Mouse (Mus musculus) C2C12 (cell line): ENCODE measurements around the gene Tgm7.

ENCODE experiments used
- CTCF ChIP-seq: IDR thresholded peaks from one replicate; pipeline ENCODE4 v1.5.1; 2011; ENCODE audit not compliant: control insufficient read depth, insufficient read depth, insufficient read length
- FOSL1 ChIP-seq: IDR thresholded peaks from one replicate; pipeline ENCODE4 v1.8.0; 2011; ENCODE audit warnings: mild to moderate bottlenecking, low read length; ENCODE audit not compliant: poor library complexity, insufficient read depth, severe bottlenecking
- MYOD1 ChIP-seq: IDR thresholded peaks from one replicate; pipeline ENCODE4 v1.6.1; 2011; ENCODE audit warnings: low read depth; ENCODE audit not compliant: control insufficient read depth, insufficient read length

DNA sequence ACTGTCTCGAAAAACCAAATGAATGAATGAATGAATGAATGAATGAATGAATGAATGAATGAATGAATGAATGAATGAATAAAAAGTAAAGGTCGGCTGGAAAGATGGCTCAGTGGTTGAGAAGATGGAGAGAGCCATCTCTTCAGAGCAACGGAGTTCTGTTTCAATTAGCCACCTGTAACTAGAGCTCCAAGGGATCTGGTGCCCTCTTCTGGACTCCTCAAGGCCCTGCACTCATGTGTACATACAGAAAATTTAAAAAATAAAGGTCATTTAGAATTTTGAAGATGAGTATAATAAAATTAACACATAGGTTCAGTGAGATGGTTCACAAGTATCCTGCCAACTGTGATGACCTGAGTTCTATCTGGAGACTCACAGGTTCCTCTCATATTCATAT is 43.5 kb upstream of the Tgm7 start:
- no peak for TF ChIP-seq MYOD1
- no peak for TF ChIP-seq FOSL1
- TF ChIP-seq CTCF: no peak
